Mouse (Mus musculus) spleen, adult 18-20 months (tissue): Measurements from ENCODE around the gene Gm28539.
A peak's percentile ranks its signal among the peaks of the same experiment; 100 is the strongest.
"Not testable (repeated sequence)": the region's sequence is repeated elsewhere in the genome, so short reads cannot be mapped to it uniquely, and the experiment has no call there.

Source experiments
- DNase-seq, 2 experiments: peaks; one replicate each; pipeline ENCODE4 v3.0.0; 2022; ENCODE audit warnings: mixed read lengths in 2 of 2

The Gm28539 gene

DNA sequence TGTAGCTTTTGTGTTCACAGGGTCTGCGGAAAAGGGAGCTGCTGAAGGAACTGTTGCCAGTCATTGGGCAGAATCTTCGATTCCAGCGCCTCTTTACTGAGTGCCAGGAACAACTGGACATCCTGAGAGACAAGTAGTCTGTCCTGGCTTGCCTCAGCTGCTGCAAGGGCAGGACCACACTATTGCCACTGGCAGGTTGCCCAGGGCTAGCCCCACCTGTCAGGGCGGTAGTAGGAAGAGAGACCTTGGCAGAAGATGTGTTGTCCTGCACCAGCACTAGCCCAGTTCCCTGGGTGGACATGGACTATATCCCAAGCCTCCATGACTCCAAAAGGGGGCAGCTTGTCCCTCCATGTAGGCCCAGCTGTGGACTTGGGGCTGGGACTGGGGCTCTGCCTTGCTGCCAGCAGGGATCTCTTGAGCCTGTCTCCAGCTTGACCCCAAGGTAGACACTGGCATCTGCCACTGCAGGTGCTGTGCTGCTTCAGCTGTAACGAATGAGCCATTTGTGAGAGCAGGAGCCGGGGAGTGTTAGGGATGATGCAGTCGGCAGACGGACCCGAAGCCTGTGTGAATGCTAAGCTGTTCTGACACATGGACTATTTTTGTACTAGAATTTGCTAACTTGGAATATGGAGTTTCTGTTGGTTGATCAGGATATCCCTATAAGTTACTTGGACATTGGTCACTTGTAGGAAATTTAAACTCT lies 133.2 kb downstream of the Gm28539 start:
- no peak for DNase-seq

DNA sequence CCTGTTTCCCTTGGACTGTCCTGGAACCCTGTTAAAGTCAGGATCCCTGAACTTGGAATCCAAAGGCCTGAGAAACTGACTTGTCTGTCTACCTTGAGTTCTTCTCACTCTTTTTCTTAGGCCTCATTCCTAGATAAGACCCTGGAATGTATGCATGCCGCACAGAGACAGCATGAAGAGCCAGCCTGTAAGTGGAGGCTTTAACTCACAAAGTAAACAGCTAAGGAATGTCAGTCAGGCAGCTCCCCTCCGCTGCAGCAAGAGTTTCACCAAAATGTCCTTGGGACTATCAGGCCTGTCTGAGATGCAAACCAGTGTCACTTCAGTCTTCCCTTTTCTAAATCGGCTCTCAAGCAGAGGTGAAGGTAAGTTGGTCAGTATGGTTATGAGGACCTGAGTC lies 134.5 kb downstream of the Gm28539 start:
- no peak for DNase-seq

DNA sequence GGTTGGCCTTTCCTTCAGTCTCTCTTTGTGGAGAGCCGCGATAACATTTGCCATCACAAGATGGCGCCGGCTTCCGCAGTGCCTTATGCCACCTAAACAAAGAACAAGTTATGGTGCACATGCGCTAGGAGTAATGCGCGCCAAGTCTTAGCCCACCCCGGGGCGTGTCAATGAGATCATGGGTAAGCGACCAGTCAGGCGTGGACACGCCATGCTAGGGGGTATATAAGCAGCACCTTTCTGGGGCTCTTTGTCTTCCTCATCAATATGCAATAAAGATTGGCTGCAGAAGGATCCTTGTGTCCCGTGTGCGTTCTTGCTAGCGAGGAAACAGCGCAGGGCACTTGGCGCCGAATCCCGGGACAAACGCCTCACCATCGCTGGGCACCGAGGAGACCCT lies 139.3 kb downstream of the Gm28539 start:
- DNase-seq = not testable (repeated sequence)

DNA sequence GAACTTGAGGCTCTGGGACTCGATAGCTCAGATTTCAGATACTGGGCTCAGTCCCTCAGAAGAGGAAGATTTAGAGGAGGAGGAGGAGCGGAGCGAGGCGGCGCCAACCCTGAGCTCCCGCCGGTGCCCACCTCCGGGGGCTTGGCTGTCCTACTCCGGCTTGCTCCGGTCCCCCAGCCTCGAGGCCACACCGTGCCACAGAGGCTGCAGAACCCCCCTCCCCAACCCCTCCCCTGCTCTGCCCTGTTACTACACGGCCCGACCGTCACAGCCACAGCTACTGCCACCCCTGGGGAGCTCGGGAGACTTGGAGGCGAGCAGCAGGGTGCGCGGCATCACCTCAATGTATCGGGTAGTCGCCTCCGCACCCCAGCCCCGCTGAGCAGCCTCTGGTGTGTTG lies 139.9 kb downstream of the Gm28539 start:
- no peak for DNase-seq

DNA sequence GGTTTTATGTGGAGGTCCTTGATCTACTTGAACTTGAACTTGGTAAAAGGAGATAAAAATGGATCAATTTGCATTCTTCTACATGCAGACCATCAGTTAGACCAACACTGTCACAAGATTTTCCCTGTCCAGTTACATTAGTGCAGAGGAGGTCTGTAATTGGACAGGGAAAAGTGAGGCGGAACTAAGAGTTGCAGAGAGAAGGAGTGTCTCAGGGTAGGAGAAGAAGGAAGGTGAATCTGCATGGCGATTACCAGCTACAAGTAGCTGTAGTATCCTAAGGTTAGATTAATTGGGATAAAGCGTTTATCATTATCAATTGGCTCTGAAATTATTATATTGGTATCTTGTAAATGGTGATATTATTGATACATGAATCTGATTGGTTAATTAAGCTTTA lies 150.0 kb downstream of the Gm28539 start:
- no peak for DNase-seq

DNA sequence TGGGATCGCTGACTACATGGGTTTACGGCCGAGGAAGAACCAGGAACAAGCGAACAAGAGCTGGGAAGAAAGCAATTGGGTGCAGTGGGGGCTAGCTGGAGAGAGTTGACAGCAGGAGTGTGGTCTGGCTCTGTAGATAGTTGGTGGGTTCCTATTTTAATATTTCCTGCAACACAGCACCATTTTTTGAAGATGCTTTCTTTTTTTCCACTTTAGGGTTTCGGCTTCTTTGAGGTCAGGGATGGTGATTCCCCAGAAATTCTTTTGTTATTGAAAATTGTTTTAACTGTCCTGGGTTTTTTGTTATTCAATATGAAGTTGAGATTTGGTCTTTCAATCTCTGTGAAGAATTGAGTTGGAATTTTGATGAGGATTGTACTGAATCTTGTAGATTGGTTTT lies 150.5 kb downstream of the Gm28539 start:
- no peak for DNase-seq

DNA sequence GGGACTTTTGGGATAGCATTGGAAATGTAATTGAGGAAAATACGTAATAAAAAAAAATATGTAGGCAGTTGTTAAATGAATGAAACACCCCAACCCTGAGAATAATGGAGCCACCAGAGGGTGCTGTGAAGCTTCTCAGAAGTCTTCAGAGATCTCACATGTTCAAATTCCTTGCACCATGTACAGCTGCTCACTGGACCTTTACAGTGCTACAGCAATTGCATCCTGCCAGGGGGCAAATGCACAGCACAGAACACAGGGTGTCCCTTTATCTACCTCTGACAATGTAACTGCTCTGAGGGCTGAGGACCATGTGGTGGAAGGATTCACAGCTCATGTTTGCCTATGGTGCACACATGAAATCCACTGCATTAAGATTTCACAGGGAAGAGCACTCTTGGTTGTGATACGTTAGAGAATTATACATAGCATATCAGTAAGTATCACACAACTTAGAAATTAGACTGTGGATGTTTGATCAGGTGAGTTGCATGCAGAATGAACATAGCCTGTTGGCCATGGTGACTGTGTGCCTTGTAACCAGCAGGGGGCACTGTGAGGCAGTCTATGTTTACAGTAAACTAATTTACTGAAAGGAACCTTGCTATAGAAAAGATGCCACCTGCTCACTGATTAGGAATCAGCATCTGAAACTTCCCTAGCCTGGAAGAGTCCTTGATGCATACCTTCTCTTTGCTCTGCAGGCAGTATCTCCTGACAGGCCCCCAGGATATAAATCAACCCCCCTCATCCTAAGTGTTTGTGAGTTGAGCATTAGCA lies 166.4 kb downstream of the Gm28539 start:
- peak; percentile 49 to 62 for DNase-seq

DNA sequence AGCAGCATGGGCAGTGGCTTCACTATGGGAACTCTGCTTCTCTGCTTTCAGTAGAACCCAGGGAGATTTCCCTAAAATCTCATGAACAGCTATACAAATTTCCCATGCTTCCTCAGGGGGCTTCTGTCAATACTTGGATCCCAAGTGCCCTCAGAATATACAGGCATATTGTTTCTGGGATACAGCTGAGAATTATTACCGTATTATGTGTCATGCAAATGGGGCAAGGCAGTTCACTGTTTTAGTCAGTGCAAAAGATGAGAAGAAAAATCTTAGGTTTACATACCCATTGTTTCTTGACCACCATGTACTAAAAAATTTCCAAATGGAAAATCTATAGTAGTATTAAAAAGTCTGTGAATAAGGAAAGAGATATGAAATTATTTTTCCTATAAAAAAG lies 167.4 kb downstream of the Gm28539 start:
- DNase-seq = no peak

DNA sequence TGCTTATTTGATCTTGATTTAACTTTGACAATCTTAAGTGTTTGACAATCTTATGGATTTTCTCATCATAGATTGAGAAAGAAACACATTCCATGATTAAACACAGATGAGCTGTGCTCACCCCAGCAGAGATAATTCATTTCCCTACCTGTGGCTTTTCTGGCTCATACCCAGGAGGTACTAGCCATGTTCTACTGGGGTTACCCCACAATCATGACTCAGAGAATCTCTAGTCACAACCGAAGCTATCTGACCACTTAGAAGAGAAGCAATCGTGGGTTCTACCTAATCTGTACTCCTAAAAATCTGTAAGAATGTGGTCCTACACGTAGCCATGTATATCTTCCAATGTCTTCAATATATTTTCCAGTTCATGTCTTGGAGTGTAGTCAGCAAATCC lies 168.9 kb downstream of the Gm28539 start:
- DNase-seq = no peak
